Mouse (Mus musculus) liver, embryonic 14 days (tissue): ENCODE results near the gene Il1r1. TPM values are rescaled to one million over a fixed set of nuclear protein-coding genes. Genes with fewer than 3 reads are reported as not detected.

ENCODE experiments used
- polyA plus RNA-seq: library from polyadenylated mRNA; depleted of rRNA; stranded (reverse); fragments of >200 nt; gene quantifications from 2 replicates; pipeline ENCODE4 v1.2.3, GENCODE M21; 2012; rRNA removed

Gene Il1r1
- 3.1 and 3.9 TPM in 2 replicates for polyA plus RNA-seq

GRCm38 (mm10) chr1:40224539-40225284 lies at the start of gene Il1r1:
Il1r1 (plus strand) TSS chr1:40225080.

GRCm38 (mm10) chr1:40324457-40324856 lies 99.6 kb downstream of the Il1r1 start, which contains the start of gene Il1rl2:
Il1rl2 (plus strand) TSS chr1:40324610.

Other genes starting within 250 kb of the Il1r1 start
- gene Il1r2, start 151.0 kb upstream of the Il1r1 start, polyA plus RNA-seq, result 0.24 and 0.32 TPM in 2 replicates
- 0.83 and 0.93 TPM in 2 replicates for gene Il1rl2, start 99.5 kb downstream of the Il1r1 start, polyA plus RNA-seq
- 3.3 and 4.2 TPM in 2 replicates for gene Il1rl1, start 204.5 kb downstream of the Il1r1 start, polyA plus RNA-seq
- gene Il18r1, start 240.5 kb downstream of the Il1r1 start, polyA plus RNA-seq, result 0.09 TPM in 2 replicates